Mouse (Mus musculus): ENCODE measurements around the gene Nr2c2.

GRCm38 (mm10) chr6:92064101-92064500 lies 27.1 kb upstream of the Nr2c2 start:
- TF ChIP-seq CTCF (IDR thresholded peaks at IDR 0.05; ENCODE audit: control insufficient read depth, insufficient read depth, insufficient read length) (no peak), MYOD1 (IDR thresholded peaks at IDR 0.05; ENCODE audit: control insufficient read depth, insufficient read length, low read depth) (no peak), USF1 (IDR thresholded peaks at IDR 0.05; ENCODE audit: low read depth) (no peak), CEBPB (IDR thresholded peaks at IDR 0.05; ENCODE audit: low read depth) (no peak), MAX (IDR thresholded peaks at IDR 0.05) (no peak)

Data from C2C12 (cell line).